Mouse (Mus musculus): Measurements from ENCODE around the gene Crp.

DNA sequence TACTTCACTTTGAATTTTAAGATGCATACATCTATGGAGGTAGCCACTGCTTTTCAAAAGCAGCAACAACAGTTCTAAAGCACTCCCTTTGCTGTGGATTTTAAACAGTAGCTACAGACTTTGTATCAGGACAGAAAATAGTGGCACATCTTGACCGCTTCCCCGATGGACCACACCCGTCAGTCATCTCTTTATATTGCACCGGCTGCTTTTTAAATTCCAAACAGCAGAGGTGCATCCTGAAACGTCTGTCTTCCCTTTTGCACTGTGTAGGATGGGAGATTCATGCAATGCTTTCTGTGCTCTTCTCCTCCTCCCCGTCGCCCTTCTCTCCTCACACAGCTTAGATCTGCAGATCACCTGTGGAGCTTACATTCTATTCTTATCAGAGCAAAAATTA is 57.3 kb downstream of the Crp start:
- TF ChIP-seq POLR2A (IDR thresholded peaks at IDR 0.05; ENCODE audit: insufficient read depth, low read length) (no peak), EP300 (IDR thresholded peaks at IDR 0.05; ENCODE audit: insufficient read depth, low read depth, low read length) (no peak)

Measured in ES-Bruce4 (cell line).